ENCODE assay signal across 13 mouse cellular contexts in genomic region chr9:51660908-51661874, GRCm38 (mm10).
A peak's percentile ranks its signal among the peaks of the same experiment; 100 is the strongest.
DNase-seq lines count a peak whose midpoint lies in the region; ATAC-seq and TF ChIP-seq lines count a peak whose summit lies in the region.
"Had no signal": no experiment of that assay in that cellular context is flagged by ENCODE, and none has a peak within 500 bp of the region (broad histone marks: within the 10 kb centered on the region; RNA-seq: fewer than 3 reads in every experiment).

No protein-coding gene starts in this region.

- WGBS in kidney, embryonic 14.5 days: 56% methylated on average over 7 of the region's 7 CpGs
- 65% methylated on average over 7 of the region's 7 CpGs for WGBS in intestine, postnatal 0 days
- 85% methylated on average over 7 of the region's 7 CpGs for WGBS in forebrain, embryonic 11.5 days

- no peak for TF ChIP-seq CTCF in intestine, postnatal 0 days (IDR thresholded peaks at IDR 0.05; ENCODE audit: low read depth)

- DNase-seq in kidney, postnatal 10 days: peak; percentile 68
- DNase-seq in right cerebral cortex, adult 2 months (ENCODE audit: low spot score in 2 of 2): peak; percentile 11 to 39
- no peak for DNase-seq in right cerebral cortex, postnatal 14 days
- peak; percentile 33 to 38 for DNase-seq in heart, postnatal 14 days
- peak; percentile 59 for DNase-seq in testis, postnatal 10 days (ENCODE audit: low spot score)
- no peak for DNase-seq in forebrain, embryonic 11.5 days (ENCODE audit: low spot score)
- DNase-seq: cerebellum, postnatal 36 days; kidney, adult 9 months had no signal

- H3K4me2 ChIP-seq in kidney, embryonic 14.5 days (replicated peaks; ENCODE audit: low read depth, low read length): no peak overlapping the region
- no peak overlapping the region for H3K4me2 ChIP-seq in intestine, postnatal 0 days (replicated peaks; ENCODE audit: low read depth)
- no peak overlapping the region for H3K4me2 ChIP-seq in forebrain, embryonic 11.5 days (ENCODE audit: low read depth, low read length, severe bottlenecking)
- H3K4me2 ChIP-seq: liver, embryonic 15.5 days; neural tube, embryonic 13.5 days had no signal

- H3K9me3 ChIP-seq in kidney, embryonic 14.5 days (ENCODE audit: control insufficient read depth, low read length): no peaks in the 10 kb centered on the region
- no peaks in the 10 kb centered on the region for H3K9me3 ChIP-seq in intestine, postnatal 0 days (ENCODE audit: control insufficient read depth)
- no peaks in the 10 kb centered on the region for H3K9me3 ChIP-seq in forebrain, embryonic 11.5 days (ENCODE audit: control insufficient read depth, low read length)
- H3K9me3 ChIP-seq: liver, embryonic 15.5 days; neural tube, embryonic 13.5 days had no signal

- no peak; the same call in 1 of the 2 replicates for ATAC-seq in kidney, embryonic 14.5 days (ENCODE audit: low FRiP score, low TSS enrichment)
- ATAC-seq in intestine, postnatal 0 days: no peak
- ATAC-seq in forebrain, embryonic 11.5 days (replicated peaks; ENCODE audit: low FRiP score): no peak

- H3K27ac ChIP-seq in kidney, embryonic 14.5 days (ENCODE audit: low read depth, low read length): no peak overlapping the region; the same call in 1 of the 2 replicates
- no peak overlapping the region for H3K27ac ChIP-seq in intestine, postnatal 0 days (ENCODE audit: low read depth, low read length)
- no peak overlapping the region for H3K27ac ChIP-seq in forebrain, embryonic 11.5 days (ENCODE audit: low read depth, low read length)
- H3K27ac ChIP-seq: liver, embryonic 15.5 days; neural tube, embryonic 13.5 days; stomach, postnatal 0 days had no signal

- no peaks in the 10 kb centered on the region for H3K27me3 ChIP-seq in kidney, embryonic 14.5 days (ENCODE audit: control insufficient read depth, insufficient read depth, low read length)
- no peaks in the 10 kb centered on the region for H3K27me3 ChIP-seq in intestine, postnatal 0 days (replicated peaks; ENCODE audit: control insufficient read depth, insufficient read depth, low read length)
- no peaks in the 10 kb centered on the region for H3K27me3 ChIP-seq in forebrain, embryonic 11.5 days (ENCODE audit: control insufficient read depth, insufficient read depth, low read length)
- H3K27me3 ChIP-seq: liver, embryonic 15.5 days; neural tube, embryonic 13.5 days had no signal

- intact Hi-C loops in heart, postnatal 14 days (cut with DNase I): no loop called here

- H3K36me3 ChIP-seq in kidney, embryonic 14.5 days (ENCODE audit: control insufficient read depth, insufficient read depth, low read length): no peaks in the 10 kb centered on the region
- no peaks in the 10 kb centered on the region for H3K36me3 ChIP-seq in intestine, postnatal 0 days (ENCODE audit: control insufficient read depth, insufficient read depth)
- no peaks in the 10 kb centered on the region for H3K36me3 ChIP-seq in forebrain, embryonic 11.5 days (ENCODE audit: control insufficient read depth, insufficient read depth, low read length)
- H3K36me3 ChIP-seq: liver, embryonic 15.5 days; neural tube, embryonic 13.5 days had no signal

- H3K4me1 ChIP-seq in kidney, embryonic 14.5 days (ENCODE audit: control insufficient read depth, insufficient read depth, low read length): no peaks in the 10 kb centered on the region
- no peaks in the 10 kb centered on the region for H3K4me1 ChIP-seq in intestine, postnatal 0 days (replicated peaks; ENCODE audit: control insufficient read depth, insufficient read depth, low read length)
- no peaks in the 10 kb centered on the region for H3K4me1 ChIP-seq in forebrain, embryonic 11.5 days (replicated peaks; ENCODE audit: control insufficient read depth, insufficient read depth, low read length)
- H3K4me1 ChIP-seq: liver, embryonic 15.5 days had no signal

- H3K4me3 ChIP-seq in kidney, embryonic 14.5 days (ENCODE audit: low read length): no peak overlapping the region
- H3K4me3 ChIP-seq in intestine, postnatal 0 days (ENCODE audit: low read depth, low read length): no peak overlapping the region
- H3K4me3 ChIP-seq in forebrain, embryonic 11.5 days (ENCODE audit: low read depth, low read length): no peak overlapping the region
- H3K4me3 ChIP-seq: liver, embryonic 15.5 days; neural tube, embryonic 13.5 days had no signal

- H3K9ac ChIP-seq in kidney, embryonic 14.5 days (ENCODE audit: low read depth, low read length): no peak overlapping the region
- no peak overlapping the region for H3K9ac ChIP-seq in intestine, postnatal 0 days (ENCODE audit: low read depth, low read length)
- H3K9ac ChIP-seq in forebrain, embryonic 11.5 days (ENCODE audit: low read length): no peak overlapping the region
- H3K9ac ChIP-seq: liver, embryonic 15.5 days; neural tube, embryonic 13.5 days had no signal

Comparison
In these comparisons a context has a peak if more than half of its experiments do, and no peak if none do; other contexts are left out.
1. DNase-seq: peak in kidney, postnatal 10 days (single experiment), right cerebral cortex, adult 2 months (2 of 2), heart, postnatal 14 days (2 of 2) and testis, postnatal 10 days (single experiment); none in right cerebral cortex, postnatal 14 days (single experiment) and forebrain, embryonic 11.5 days (single experiment).